Mouse (Mus musculus): ENCODE results near the gene Gm3573. TPM values are rescaled to one million over a fixed set of nuclear protein-coding genes. Genes with fewer than 3 reads are reported as not detected.
"Not testable (repeated sequence)": the region's sequence is repeated elsewhere in the genome, so short reads cannot be mapped to it uniquely, and the experiment has no call there.

The Gm3573 gene
- not detected in 2 replicates for polyA plus RNA-seq (2015; fragmentation: Nextera tagmentation; extraction: Ambion mirVana)

DNA sequence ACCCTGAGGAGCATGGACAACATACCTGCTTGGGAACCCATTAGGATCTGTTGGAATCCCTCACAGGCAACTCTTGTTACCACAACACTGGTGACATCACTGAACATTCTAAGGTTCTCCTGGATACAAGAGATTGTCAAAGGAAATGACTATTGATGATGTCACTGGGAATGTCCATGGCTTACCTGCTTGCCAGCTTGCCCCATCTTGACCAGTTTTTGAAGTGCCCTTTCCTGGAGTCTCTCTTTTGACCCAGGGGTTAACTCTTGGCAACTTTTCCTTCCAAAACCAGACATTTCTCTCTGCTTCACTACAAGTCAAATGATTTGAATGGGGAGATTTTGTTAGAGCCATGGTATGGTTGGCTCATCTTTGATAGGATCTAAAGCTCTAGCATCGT, at the start of gene Gm3573:
TSS of gene Gm3573 (minus strand) at position 101 of the 400 bp plus-strand sequence.
- H3K27me3 ChIP-seq; H3K36me3 ChIP-seq; H3K9ac ChIP-seq; ATAC-seq (ENCODE audit: borderline replicate concordance, extremely low read depth, low FRiP score, low TSS enrichment); H3K27ac ChIP-seq; H3K4me2 ChIP-seq; H3K4me1 ChIP-seq; H3K4me3 ChIP-seq; H3K9me3 ChIP-seq: not testable (repeated sequence)
- no CpG with 5 or more reads among the region's 1 CpGs for WGBS

DNA sequence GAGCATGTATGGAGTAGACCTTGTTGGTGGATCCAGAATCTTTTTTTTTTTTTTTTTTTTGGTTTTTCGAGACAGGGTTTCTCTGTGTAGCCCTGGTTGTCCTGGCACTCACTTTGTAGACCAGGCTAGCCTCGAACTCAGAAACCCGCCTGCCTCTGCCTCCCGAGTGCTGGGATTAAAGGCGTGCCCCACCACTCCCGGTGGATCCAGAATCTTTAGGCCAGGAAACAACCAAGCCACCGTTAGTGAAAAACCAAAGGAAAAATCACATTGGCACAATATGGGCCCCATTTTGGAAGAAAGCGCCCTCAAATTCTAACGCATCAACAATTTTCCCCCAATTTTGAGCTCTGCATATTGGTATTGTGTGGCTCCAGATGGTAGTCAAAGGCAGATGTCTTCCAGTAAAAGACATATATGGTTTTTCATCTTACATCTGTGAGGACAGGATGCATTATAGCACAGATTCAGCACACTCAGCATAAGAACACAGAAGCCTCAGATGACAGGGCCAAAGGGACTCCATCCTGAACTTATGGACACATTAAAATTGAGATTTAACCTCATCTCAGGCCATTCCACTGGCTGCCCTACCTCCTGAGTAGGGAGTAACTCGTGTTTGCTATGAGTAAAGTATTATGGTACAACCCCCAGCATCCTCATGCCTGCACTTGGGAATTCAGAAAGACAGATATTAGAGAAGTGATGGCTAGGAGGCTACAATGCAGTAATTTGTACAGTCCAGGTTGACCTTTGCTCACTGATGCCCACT, 26.4 kb upstream of the Gm3573 start:
- not testable (repeated sequence) for ATAC-seq (ENCODE audit: borderline replicate concordance, extremely low read depth, low FRiP score, low TSS enrichment); H3K27me3 ChIP-seq; H3K9me3 ChIP-seq; H3K36me3 ChIP-seq; H3K9ac ChIP-seq; H3K4me2 ChIP-seq; H3K4me3 ChIP-seq; H3K4me1 ChIP-seq; H3K27ac ChIP-seq
- WGBS = 74% methylated on average over 9 of the region's 10 CpGs

DNA sequence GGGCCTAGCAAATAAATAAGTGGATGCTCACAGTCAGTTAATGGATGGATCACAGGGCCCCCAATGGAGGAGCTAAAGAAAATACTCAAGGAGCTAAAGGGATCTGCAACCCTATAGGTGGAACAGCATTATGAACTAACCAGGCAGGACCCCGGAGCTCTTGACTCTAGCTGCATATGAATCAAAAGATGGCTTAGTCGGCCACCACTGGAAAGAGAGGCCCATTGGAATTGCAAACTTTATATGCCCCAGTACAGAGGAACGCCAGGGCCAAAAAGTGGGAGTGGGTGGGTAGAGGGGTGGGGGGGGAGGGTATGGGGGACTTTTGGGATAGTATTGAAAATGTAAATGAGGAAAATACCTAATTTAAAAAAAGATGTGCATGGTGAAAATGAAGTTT, 6.7 kb downstream of the Gm3573 start:
- H3K4me1 ChIP-seq; H3K36me3 ChIP-seq; H3K27ac ChIP-seq; H3K4me2 ChIP-seq; H3K9me3 ChIP-seq; H3K27me3 ChIP-seq; H3K4me3 ChIP-seq; ATAC-seq (ENCODE audit: borderline replicate concordance, extremely low read depth, low FRiP score, low TSS enrichment); H3K9ac ChIP-seq: not testable (repeated sequence)
- 84% methylated on average over 3 of the region's 3 CpGs for WGBS

DNA sequence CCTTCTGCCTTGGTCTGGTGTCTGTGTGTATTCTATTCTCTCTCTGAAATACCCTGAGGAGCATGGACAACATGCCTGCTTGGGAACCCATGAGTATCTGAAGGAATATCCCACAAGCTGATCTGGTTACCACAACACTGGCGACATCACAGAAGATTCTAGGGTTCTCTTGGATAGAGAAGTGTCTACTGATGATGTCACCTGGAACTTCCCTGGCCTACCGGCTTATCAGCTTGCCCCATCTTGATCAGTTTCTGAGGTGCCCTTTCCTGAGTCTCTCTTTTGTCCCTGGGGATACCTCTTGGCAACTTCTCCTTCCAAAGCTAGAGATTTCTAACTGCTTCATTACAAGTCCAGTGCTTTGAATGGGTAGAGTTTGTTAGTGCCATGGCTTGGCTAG, 28.1 kb downstream of the Gm3573 start, which contains the start of gene Gm17027:
TSS of gene Gm17027 (minus strand) at position 101 of the 400 bp plus-strand sequence.
- not testable (repeated sequence) for H3K9me3 ChIP-seq; ATAC-seq (ENCODE audit: borderline replicate concordance, extremely low read depth, low FRiP score, low TSS enrichment); H3K27ac ChIP-seq; H3K9ac ChIP-seq; H3K4me1 ChIP-seq; H3K4me2 ChIP-seq; H3K36me3 ChIP-seq; H3K4me3 ChIP-seq; H3K27me3 ChIP-seq
- 84% methylated on average over 2 of the region's 2 CpGs for WGBS

Other genes with a start within 250 kb of the Gm3573 start
- not detected in 2 replicates for gene 1700024B05Rik, start 246.8 kb downstream of the Gm3573 start, polyA plus RNA-seq (2015; fragmentation: Nextera tagmentation; extraction: Ambion mirVana)
- gene Gm6401, start 222.9 kb downstream of the Gm3573 start, polyA plus RNA-seq (2015; fragmentation: Nextera tagmentation; extraction: Ambion mirVana) = not detected in 2 replicates
- not detected in 2 replicates for gene Gm3543, start 207.5 kb downstream of the Gm3573 start, polyA plus RNA-seq (2015; fragmentation: Nextera tagmentation; extraction: Ambion mirVana)
- not detected in 2 replicates for gene Gm7951, start 73.4 kb downstream of the Gm3573 start, polyA plus RNA-seq (2015; fragmentation: Nextera tagmentation; extraction: Ambion mirVana)
- not detected in 2 replicates for gene Gm17027, start 28.2 kb downstream of the Gm3573 start, polyA plus RNA-seq (2015; fragmentation: Nextera tagmentation; extraction: Ambion mirVana)
- gene Gm17026, start 69.3 kb upstream of the Gm3573 start, polyA plus RNA-seq (2015; fragmentation: Nextera tagmentation; extraction: Ambion mirVana) = not detected in 2 replicates
- gene Gm9611, start 106.6 kb upstream of the Gm3573 start, polyA plus RNA-seq (2015; fragmentation: Nextera tagmentation; extraction: Ambion mirVana) = not detected in 2 replicates
- not detected in 2 replicates for gene Gm7995, start 119.4 kb upstream of the Gm3573 start, polyA plus RNA-seq (2015; fragmentation: Nextera tagmentation; extraction: Ambion mirVana)
- not detected in 2 replicates for gene Gm8005, start 248.9 kb upstream of the Gm3573 start, polyA plus RNA-seq (2015; fragmentation: Nextera tagmentation; extraction: Ambion mirVana)